Mouse (Mus musculus) testis, adult 2 months (tissue): Measurements from ENCODE around the gene Ryr3. TPM values are rescaled to one million over a fixed set of nuclear protein-coding genes. Genes with fewer than 3 reads are reported as not detected.

Experiments
- H3K27ac ChIP-seq: fragments of 200-500 bp; 2 replicates; pipeline ENCODE4 v1.5.1; 2012; ENCODE audit warnings: low read depth, low read length; ENCODE audit not compliant: control insufficient read depth, insufficient read depth
- H3K27me3 ChIP-seq: fragments of 200-500 bp; 2 replicates; pipeline ENCODE4 v1.6.1; 2012; ENCODE audit warnings: mild to moderate bottlenecking, low read length, moderate library complexity; ENCODE audit not compliant: control insufficient read depth, insufficient read depth
- H3K36me3 ChIP-seq: fragments of 200-500 bp; 2 replicates; pipeline ENCODE4 v1.6.1; 2012; ENCODE audit warnings: mild to moderate bottlenecking, low read length; ENCODE audit not compliant: control insufficient read depth, insufficient read depth
- H3K4me1 ChIP-seq: fragments of 200-500 bp; 2 replicates; pipeline ENCODE4 v1.6.1; 2012; ENCODE audit warnings: low read length; ENCODE audit not compliant: control insufficient read depth, insufficient read depth
- H3K4me3 ChIP-seq: fragments of 200-500 bp; 2 replicates; pipeline ENCODE4 v1.5.1; 2012; ENCODE audit warnings: low read depth, mild to moderate bottlenecking, low read length, moderate library complexity, mixed read lengths; ENCODE audit not compliant: control insufficient read depth
- CTCF ChIP-seq: fragments of 200-500 bp; IDR thresholded peaks from 2 replicates; pipeline ENCODE4 v1.5.1; 2012; ENCODE audit warnings: low read depth, mild to moderate bottlenecking, inconsistent platforms, low read length, moderate library complexity; ENCODE audit not compliant: control insufficient read depth, insufficient read depth, insufficient replicate concordance
- POLR2A ChIP-seq: fragments of 200-500 bp; IDR thresholded peaks from 2 replicates; pipeline ENCODE4 v1.6.1; 2012; ENCODE audit warnings: low read depth, mild to moderate bottlenecking, inconsistent platforms, low read length, moderate library complexity; ENCODE audit not compliant: control insufficient read depth
- polyA plus RNA-seq: library from polyadenylated mRNA; depleted of rRNA; stranded (reverse); fragments of >200 nt; gene quantifications from 2 replicates; pipeline ENCODE4 v1.2.3, GENCODE M21; 2012

Gene Ryr3
- polyA plus RNA-seq, 1 experiment, result 2.6 TPM

DNA sequence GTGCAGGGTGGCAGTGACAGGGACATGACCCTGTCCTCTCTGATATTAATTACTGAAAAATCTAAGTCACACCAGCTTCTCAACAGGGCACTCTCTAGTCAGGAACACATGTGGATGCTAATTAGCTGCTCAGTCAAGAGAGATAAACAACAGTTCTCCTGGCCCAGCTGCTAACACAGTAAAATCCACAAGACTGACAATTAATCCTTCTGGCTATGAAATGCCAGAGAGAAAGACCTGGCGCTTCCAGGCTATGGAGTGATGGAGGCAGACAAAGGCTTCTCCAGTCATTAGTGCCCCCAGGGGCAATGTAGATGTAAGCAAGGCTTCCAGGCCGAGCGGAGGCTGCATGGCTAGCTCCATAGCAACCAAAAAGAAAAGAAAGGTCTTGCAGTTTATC lies 496.2 kb downstream of the Ryr3 start:
- Histone ChIP-seq H3K4me1 (peaks cover 8% of the 10 kb centered on the region; the same call in 1 of the 2 replicates), H3K4me3 (no peak overlapping the region), H3K27ac (no peak overlapping the region), H3K27me3 (no peaks in the 10 kb centered on the region), H3K36me3 (no peaks in the 10 kb centered on the region)
- TF ChIP-seq POLR2A (no peak), CTCF (no peak)

DNA sequence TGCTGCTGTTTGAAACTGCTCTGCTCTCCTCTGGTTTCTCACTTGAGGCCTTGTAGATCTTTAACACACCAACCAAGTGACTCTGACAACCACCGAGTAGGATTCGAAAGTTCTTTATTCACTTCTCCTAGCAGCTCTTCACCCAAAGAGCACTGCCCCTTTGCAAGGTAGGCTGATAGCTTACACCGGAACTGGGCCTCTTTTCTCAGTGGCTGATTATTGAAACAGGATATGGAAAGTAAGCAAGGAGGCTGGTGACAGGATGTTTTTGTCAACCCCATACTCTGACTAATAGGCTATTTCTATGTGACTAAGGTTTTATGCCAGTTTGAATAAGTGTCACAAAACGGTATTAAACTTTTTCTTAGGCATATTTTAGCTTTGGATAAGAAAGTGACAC lies 502.2 kb downstream of the Ryr3 start:
- Histone ChIP-seq H3K4me3 (no peak overlapping the region), H3K36me3 (no peaks in the 10 kb centered on the region), H3K27me3 (no peaks in the 10 kb centered on the region), H3K27ac (no peak overlapping the region), H3K4me1 (peaks cover 8% of the 10 kb centered on the region; the same call in 1 of the 2 replicates)
- TF ChIP-seq POLR2A, result no peak

DNA sequence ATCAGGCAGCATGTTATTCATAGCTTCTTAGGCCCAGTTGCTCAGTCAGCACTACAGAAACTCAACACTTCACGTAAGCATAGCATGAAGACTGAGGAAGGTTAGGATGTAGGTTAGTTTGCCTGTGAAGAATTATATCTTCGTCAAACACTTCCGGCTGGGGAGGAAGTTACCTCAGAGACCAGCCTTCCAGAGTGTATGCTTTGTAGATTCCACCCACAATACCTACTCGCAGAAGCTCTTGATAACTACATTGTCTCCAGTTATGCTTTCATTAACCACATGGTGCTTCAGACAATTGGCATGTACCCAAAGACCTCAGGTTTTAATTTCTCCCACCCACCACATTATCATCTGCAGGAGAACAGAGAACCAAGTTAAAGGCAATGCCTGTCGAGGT lies 535.1 kb downstream of the Ryr3 start:
- Histone ChIP-seq H3K4me1 (no peaks in the 10 kb centered on the region), H3K36me3 (no peaks in the 10 kb centered on the region), H3K27ac (no peak overlapping the region), H3K27me3 (no peaks in the 10 kb centered on the region), H3K4me3 (no peak overlapping the region)
- TF ChIP-seq POLR2A, result no peak
- TF ChIP-seq CTCF, result no peak

DNA sequence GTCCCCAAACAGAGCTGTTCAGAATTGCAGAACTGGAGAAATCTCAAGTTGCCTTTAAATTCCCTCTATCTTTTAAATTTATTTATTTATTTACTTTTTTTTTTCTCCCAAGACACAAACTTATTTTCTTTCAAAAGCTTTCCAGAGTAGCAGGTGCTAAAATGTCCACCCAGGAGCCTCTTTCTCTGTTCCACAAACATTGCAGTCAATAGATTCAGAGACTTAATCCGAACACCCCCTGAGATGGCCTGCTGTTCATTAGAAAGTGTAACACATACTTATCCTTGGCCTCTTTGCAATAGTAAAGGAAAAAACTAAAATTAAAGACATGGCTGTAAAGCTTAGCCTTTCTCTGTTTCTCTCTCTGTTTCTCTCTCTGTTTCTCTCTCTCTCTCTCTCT lies 539.6 kb downstream of the Ryr3 start:
- Histone ChIP-seq H3K36me3 (no peaks in the 10 kb centered on the region), H3K27me3 (no peaks in the 10 kb centered on the region), H3K4me1 (no peaks in the 10 kb centered on the region), H3K4me3 (no peak overlapping the region), H3K27ac (no peak overlapping the region)
- TF ChIP-seq POLR2A, result no peak
- TF ChIP-seq CTCF, result no peak

DNA sequence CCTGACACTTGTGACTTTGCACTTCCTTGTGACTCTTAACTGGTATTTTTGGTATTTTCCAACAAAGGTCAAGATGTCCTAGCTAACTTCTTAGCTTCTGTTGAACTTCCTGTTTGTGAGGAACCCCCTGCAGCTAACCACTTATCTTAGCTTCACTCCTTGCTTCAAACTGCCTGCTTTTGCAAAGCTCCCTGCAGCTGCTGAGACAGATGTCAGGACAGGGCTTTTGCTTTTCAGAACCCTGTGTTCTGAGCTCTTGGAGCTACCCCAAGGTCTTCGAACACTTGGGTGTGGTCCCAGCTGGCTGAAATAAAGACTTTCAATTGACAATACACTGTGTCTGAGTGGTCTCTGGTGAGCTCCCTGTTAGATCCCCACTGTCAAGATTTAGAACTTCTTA lies 540.2 kb downstream of the Ryr3 start:
- TF ChIP-seq POLR2A (no peak), CTCF (no peak)
- H3K4me1 ChIP-seq, result no peaks in the 10 kb centered on the region
- no peaks in the 10 kb centered on the region for H3K27me3 ChIP-seq
- H3K4me3 ChIP-seq, result no peak overlapping the region
- H3K36me3 ChIP-seq, result no peaks in the 10 kb centered on the region
- H3K27ac ChIP-seq, result no peak overlapping the region

DNA sequence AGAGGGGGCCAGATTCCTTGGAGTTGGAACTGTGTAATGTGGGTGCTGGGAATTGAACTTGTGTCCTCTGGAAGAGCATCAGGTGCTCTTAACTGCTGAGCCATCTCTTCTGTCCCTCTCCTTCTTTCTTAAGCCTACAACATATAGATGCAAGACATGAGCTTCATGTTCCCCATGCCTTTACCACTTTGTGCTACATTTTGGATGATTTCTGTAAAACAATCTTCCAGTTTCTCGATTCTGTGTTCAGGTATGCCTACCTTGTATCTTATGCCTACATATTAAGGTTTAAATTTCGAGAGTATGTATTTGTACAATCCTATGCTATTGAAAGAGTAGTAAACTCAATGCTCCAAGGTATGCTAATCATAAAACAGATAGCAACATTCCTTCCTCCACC lies 540.7 kb downstream of the Ryr3 start:
- H3K27ac ChIP-seq, result no peak overlapping the region
- H3K4me1 ChIP-seq, result no peaks in the 10 kb centered on the region
- TF ChIP-seq POLR2A, result no peak
- TF ChIP-seq CTCF, result no peak
- H3K27me3 ChIP-seq, result no peaks in the 10 kb centered on the region
- no peak overlapping the region for H3K4me3 ChIP-seq
- H3K36me3 ChIP-seq, result no peaks in the 10 kb centered on the region

DNA sequence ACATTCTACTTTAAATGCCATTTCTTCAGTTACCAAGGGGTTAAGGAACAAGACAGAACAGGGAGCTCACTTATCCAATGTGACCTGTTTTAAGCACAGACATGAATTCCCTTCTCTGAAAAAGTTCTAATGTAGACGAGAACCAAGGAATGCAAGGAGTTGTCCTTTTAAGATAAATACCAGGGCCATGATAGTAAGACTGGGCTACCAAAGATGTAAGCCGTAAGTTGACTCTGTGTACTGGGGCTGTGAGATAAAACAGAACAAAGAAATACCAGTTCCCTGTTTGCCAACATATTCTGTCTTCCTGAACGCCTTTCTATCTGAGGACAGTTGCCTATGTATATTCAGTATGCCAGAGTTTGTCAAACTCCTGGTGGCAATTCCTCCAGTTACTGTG lies 547.4 kb downstream of the Ryr3 start:
- H3K4me3 ChIP-seq, result no peak overlapping the region
- TF ChIP-seq POLR2A (no peak), CTCF (no peak)
- no peak overlapping the region for H3K27ac ChIP-seq
- H3K27me3 ChIP-seq, result no peaks in the 10 kb centered on the region
- no peaks in the 10 kb centered on the region for H3K4me1 ChIP-seq
- no peaks in the 10 kb centered on the region for H3K36me3 ChIP-seq

DNA sequence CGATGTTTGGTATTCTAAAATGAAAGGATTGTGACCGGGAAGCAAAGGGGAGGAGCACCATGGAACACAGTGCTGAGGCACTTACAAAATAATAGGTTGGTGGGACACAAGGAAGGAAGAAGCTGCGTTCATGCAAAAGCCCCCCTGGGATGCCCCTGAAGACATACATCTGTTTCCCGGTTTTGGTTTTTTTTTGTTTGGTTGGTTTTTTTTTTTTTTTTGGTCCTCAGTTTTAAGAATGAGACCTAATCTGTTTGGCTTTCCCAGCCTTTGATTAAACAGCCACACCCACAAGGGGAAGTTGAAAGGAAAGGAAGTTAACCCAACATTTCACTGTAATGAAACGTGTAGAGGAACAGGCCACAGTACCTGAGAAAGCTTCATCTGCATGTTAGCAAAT lies 560.8 kb downstream of the Ryr3 start:
- no peaks in the 10 kb centered on the region for H3K4me1 ChIP-seq
- TF ChIP-seq CTCF (no peak), POLR2A (no peak)
- no peaks in the 10 kb centered on the region for H3K27me3 ChIP-seq
- no peaks in the 10 kb centered on the region for H3K36me3 ChIP-seq
- H3K4me3 ChIP-seq, result no peak overlapping the region
- no peak overlapping the region for H3K27ac ChIP-seq
